Mouse (Mus musculus): ENCODE measurements around the gene Fbxo10. TPM values are rescaled to one million over a fixed set of nuclear protein-coding genes. Genes with fewer than 3 reads are reported as not detected.
A peak's percentile ranks its signal among the peaks of the same experiment; 100 is the strongest.

The Fbxo10 gene
- 19.8 and 20.0 TPM in 2 replicates for polyA plus RNA-seq (2015; fragmentation: Nextera tagmentation; extraction: Ambion mirVana)

- peak within 1 kb of the TSS; percentile 92 for H3K9ac ChIP-seq
- H3K4me1 ChIP-seq = peaks cover 14% of the 10 kb centered on the region
- H3K9me3 ChIP-seq = no peaks in the 10 kb centered on the region
- H3K36me3 ChIP-seq = no peaks in the 10 kb centered on the region
- no peaks in the 10 kb centered on the region for H3K27me3 ChIP-seq
- ATAC-seq (ENCODE audit: insufficient number of reproducible peaks, insufficient read depth, low FRiP score, low TSS enrichment, low read depth) = peak; percentile 94
- peak within 1 kb of the TSS; percentile 91 for H3K4me3 ChIP-seq
- WGBS = under 1% methylated on average over 59 of the region's 77 CpGs
- H3K27ac ChIP-seq = peak within 1 kb of the TSS; percentile 81
- peak within 1 kb of the TSS; percentile 64 for H3K4me2 ChIP-seq
These were observed at the start of gene Fbxo10 for GRCm38 (mm10) chr4:45084021-45084894. TSS of gene Fbxo10 (minus strand) at chr4:45084604.

GRCm38 (mm10) chr4:45131021-45131420, 46.6 kb upstream of the Fbxo10 start:
- Histone ChIP-seq H3K9me3 (no peaks in the 10 kb centered on the region), H3K4me1 (no peaks in the 10 kb centered on the region), H3K36me3 (no peaks in the 10 kb centered on the region), H3K27ac (no peak overlapping the region), H3K27me3 (no peaks in the 10 kb centered on the region), H3K9ac (no peak overlapping the region), H3K4me3 (no peak overlapping the region), H3K4me2 (no peak overlapping the region)
- WGBS = 73% methylated on average over 4 of the region's 4 CpGs
- ATAC-seq (ENCODE audit: insufficient number of reproducible peaks, insufficient read depth, low FRiP score, low TSS enrichment, low read depth) = no peak

GRCm38 (mm10) chr4:45121311-45121710, 36.9 kb upstream of the Fbxo10 start:
- H3K36me3 ChIP-seq = no peaks in the 10 kb centered on the region
- no peaks in the 10 kb centered on the region for H3K9me3 ChIP-seq
- H3K4me2 ChIP-seq = no peak overlapping the region
- no peak overlapping the region for H3K4me3 ChIP-seq
- WGBS = 83% methylated on average over 11 of the region's 11 CpGs
- H3K4me1 ChIP-seq = no peaks in the 10 kb centered on the region
- no peak overlapping the region for H3K9ac ChIP-seq
- no peaks in the 10 kb centered on the region for H3K27me3 ChIP-seq
- ATAC-seq (ENCODE audit: insufficient number of reproducible peaks, insufficient read depth, low FRiP score, low TSS enrichment, low read depth) = no peak
- no peak overlapping the region for H3K27ac ChIP-seq

GRCm38 (mm10) chr4:45108456-45109110, 24.2 kb upstream of the Fbxo10 start:
- no peaks in the 10 kb centered on the region for H3K27me3 ChIP-seq
- peaks cover 9% of the 10 kb centered on the region for H3K4me1 ChIP-seq
- H3K9ac ChIP-seq = 0 out of 2 replicates have a peak overlapping the region, but pooled peaks have one; percentile 16
- H3K27ac ChIP-seq = no peak overlapping the region
- 67% methylated on average over 8 of the region's 8 CpGs for WGBS
- peak overlapping the region; percentile 94; the same call in 1 of the 2 replicates for H3K4me3 ChIP-seq
- H3K4me2 ChIP-seq = peak overlapping the region; percentile 80
- no peak for ATAC-seq (ENCODE audit: insufficient number of reproducible peaks, insufficient read depth, low FRiP score, low TSS enrichment, low read depth)
- no peaks in the 10 kb centered on the region for H3K9me3 ChIP-seq
- peaks cover 17% of the 10 kb centered on the region for H3K36me3 ChIP-seq

- under 1% methylated on average over 39 of the region's 39 CpGs for WGBS
- Histone ChIP-seq H3K9me3 (no peaks in the 10 kb centered on the region), H3K4me3 (peak within 1 kb of the TSS; percentile 94), H3K27ac (peak within 1 kb of the TSS; percentile 9; the same call in 1 of the 2 replicates), H3K27me3 (no peaks in the 10 kb centered on the region), H3K4me1 (peaks cover 9% of the 10 kb centered on the region), H3K36me3 (peaks cover 21% of the 10 kb centered on the region), H3K9ac (peak within 1 kb of the TSS; percentile 94), H3K4me2 (peak within 1 kb of the TSS; percentile 80)
- ATAC-seq (ENCODE audit: insufficient number of reproducible peaks, insufficient read depth, low FRiP score, low TSS enrichment, low read depth) = peak; percentile 91
These were observed 23.3 kb upstream of the Fbxo10 start, which contains the start of gene Tomm5 for GRCm38 (mm10) chr4:45107601-45108277. TSS of gene Tomm5 (minus strand) at chr4:45108114.

GRCm38 (mm10) chr4:45107066-45107465, 22.7 kb upstream of the Fbxo10 start:
- WGBS = 14% methylated on average over 4 of the region's 4 CpGs
- no peaks in the 10 kb centered on the region for H3K9me3 ChIP-seq
- peaks cover 9% of the 10 kb centered on the region for H3K4me1 ChIP-seq
- H3K36me3 ChIP-seq = peaks cover 27% of the 10 kb centered on the region
- ATAC-seq (ENCODE audit: insufficient number of reproducible peaks, insufficient read depth, low FRiP score, low TSS enrichment, low read depth) = no peak
- H3K27ac ChIP-seq = no peak overlapping the region
- H3K4me3 ChIP-seq = peak overlapping the region; percentile 94
- H3K4me2 ChIP-seq = peak overlapping the region; percentile 80
- H3K27me3 ChIP-seq = no peaks in the 10 kb centered on the region
- H3K9ac ChIP-seq = peak overlapping the region; percentile 94

- Histone ChIP-seq H3K4me3 (peak overlapping the region; percentile 94; the same call in 1 of the 2 replicates), H3K4me2 (peak overlapping the region; percentile 80), H3K9ac (0 out of 2 replicates have a peak overlapping the region, but pooled peaks have one; percentile 94), H3K27me3 (no peaks in the 10 kb centered on the region), H3K36me3 (peaks cover 29% of the 10 kb centered on the region), H3K27ac (no peak overlapping the region), H3K9me3 (no peaks in the 10 kb centered on the region), H3K4me1 (peaks cover 9% of the 10 kb centered on the region)
- WGBS = 65% methylated on average over 5 of the region's 5 CpGs
- no peak for ATAC-seq (ENCODE audit: insufficient number of reproducible peaks, insufficient read depth, low FRiP score, low TSS enrichment, low read depth)
These were observed 22.0 kb upstream of the Fbxo10 start for GRCm38 (mm10) chr4:45106409-45106808.

- Histone ChIP-seq H3K4me3 (no peak overlapping the region), H3K9me3 (no peaks in the 10 kb centered on the region), H3K4me2 (no peak overlapping the region), H3K27me3 (no peaks in the 10 kb centered on the region), H3K9ac (no peak overlapping the region), H3K36me3 (peaks cover 7% of the 10 kb centered on the region), H3K27ac (no peak overlapping the region), H3K4me1 (no peaks in the 10 kb centered on the region)
- 22% methylated on average over 7 of the region's 7 CpGs for WGBS
- no peak for ATAC-seq (ENCODE audit: insufficient number of reproducible peaks, insufficient read depth, low FRiP score, low TSS enrichment, low read depth)
These were observed 12.9 kb upstream of the Fbxo10 start for GRCm38 (mm10) chr4:45097198-45097872.

GRCm38 (mm10) chr4:45084895-45085290, 489 bp upstream of the Fbxo10 start:
- no peaks in the 10 kb centered on the region for H3K36me3 ChIP-seq
- no peaks in the 10 kb centered on the region for H3K9me3 ChIP-seq
- H3K27me3 ChIP-seq = no peaks in the 10 kb centered on the region
- H3K4me2 ChIP-seq = peak overlapping the region; percentile 64
- H3K4me1 ChIP-seq = peaks cover 14% of the 10 kb centered on the region
- ATAC-seq (ENCODE audit: insufficient number of reproducible peaks, insufficient read depth, low FRiP score, low TSS enrichment, low read depth) = 0 out of 2 replicates have a peak, but pooled peaks have one; percentile 7
- WGBS = 34% methylated on average over 8 of the region's 8 CpGs
- peak overlapping the region; percentile 81 for H3K27ac ChIP-seq
- H3K9ac ChIP-seq = peak overlapping the region; percentile 60; the same call in 1 of the 2 replicates
- H3K4me3 ChIP-seq = peak overlapping the region; percentile 91

- Histone ChIP-seq H3K27ac (no peak overlapping the region), H3K9me3 (no peaks in the 10 kb centered on the region), H3K36me3 (peaks cover 7% of the 10 kb centered on the region), H3K9ac (peak overlapping the region; percentile 92), H3K4me3 (peak overlapping the region; percentile 91), H3K4me2 (peak overlapping the region; percentile 64), H3K27me3 (no peaks in the 10 kb centered on the region), H3K4me1 (peaks cover 14% of the 10 kb centered on the region)
- WGBS = under 1% methylated on average over 8 of the region's 8 CpGs
- no peak for ATAC-seq (ENCODE audit: insufficient number of reproducible peaks, insufficient read depth, low FRiP score, low TSS enrichment, low read depth)
These were observed 917 bp downstream of the Fbxo10 start for GRCm38 (mm10) chr4:45083487-45083886.

Measured in embryonic facial prominence, embryonic 13.5 days (tissue).